Mouse (Mus musculus) heart, embryonic 16.5 days (tissue): ENCODE results near the gene Gm21083. TPM values are rescaled to one million over a fixed set of nuclear protein-coding genes. Genes with fewer than 3 reads are reported as not detected.
"Not testable (repeated sequence)": the region's sequence is repeated elsewhere in the genome, so short reads cannot be mapped to it uniquely, and the experiment has no call there.

ENCODE experiments used
- ATAC-seq: fragments of 200-750 bp; cut with Nextera tagmentation; replicated peaks from 2 replicates; pipeline ENCODE4 v1.8.0; 2017; ENCODE audit warnings: moderate number of reproducible peaks; ENCODE audit not compliant: insufficient read depth, low FRiP score; ENCODE audit errors: extremely low read depth
- H3K27ac ChIP-seq: fragments of 300-500 bp; sonication (generic); 2 replicates; pipeline ENCODE4 v1.5.1; 2014; ENCODE audit warnings: mild to moderate bottlenecking, low read length, control low read depth, moderate library complexity
- H3K27me3 ChIP-seq: fragments of 300-500 bp; sonication (generic); 2 replicates; pipeline ENCODE4 v1.6.1; 2014; ENCODE audit warnings: low read length, mixed read lengths; ENCODE audit not compliant: control insufficient read depth, insufficient read depth
- H3K36me3 ChIP-seq: fragments of 300-500 bp; sonication (generic); 2 replicates; pipeline ENCODE4 v1.6.1; 2014; ENCODE audit not compliant: control insufficient read depth, insufficient read depth
- H3K4me1 ChIP-seq: fragments of 300-500 bp; sonication (generic); 2 replicates; pipeline ENCODE4 v1.6.1; 2014; ENCODE audit warnings: low read length, mixed read lengths; ENCODE audit not compliant: control insufficient read depth, insufficient read depth
- H3K4me2 ChIP-seq: fragments of 300-500 bp; sonication (generic); 2 replicates; pipeline ENCODE4 v1.6.1; 2014; ENCODE audit warnings: low read depth, mild to moderate bottlenecking, control low read depth, low read length
- H3K4me3 ChIP-seq: fragments of 300-500 bp; sonication (generic); 2 replicates; pipeline ENCODE4 v1.5.1; 2014; ENCODE audit warnings: mild to moderate bottlenecking, control low read depth, low read length
- H3K9ac ChIP-seq: fragments of 300-500 bp; sonication (generic); 2 replicates; pipeline ENCODE4 v1.6.1; 2014; ENCODE audit warnings: low read length, control low read depth
- H3K9me3 ChIP-seq: fragments of 300-500 bp; sonication (generic); replicated peaks from 2 replicates; pipeline ENCODE4 v1.6.1; 2016; ENCODE audit warnings: low read length; ENCODE audit not compliant: control insufficient read depth
- WGBS: fragments of 180-500 bp; shearing (Covaris S2); extraction: QIAGEN DNeasy Blood & Tissue Kit; methylation state at CpG from one replicate; pipeline ENCODE4 v1.1.7; 2014; 5-methylcytosine and 5-hydroxymethylcytosine counted together
- polyA plus RNA-seq: library from polyadenylated mRNA; unstranded; fragments of >200 nt; fragmentation: Nextera tagmentation; extraction: Ambion mirVana; gene quantifications from 2 replicates; pipeline ENCODE4 v1.2.1, GENCODE M21; 2015

Gene Gm21083
- polyA plus RNA-seq, result 0.25 TPM in 1 of 2 replicates, not detected in the other

DNA sequence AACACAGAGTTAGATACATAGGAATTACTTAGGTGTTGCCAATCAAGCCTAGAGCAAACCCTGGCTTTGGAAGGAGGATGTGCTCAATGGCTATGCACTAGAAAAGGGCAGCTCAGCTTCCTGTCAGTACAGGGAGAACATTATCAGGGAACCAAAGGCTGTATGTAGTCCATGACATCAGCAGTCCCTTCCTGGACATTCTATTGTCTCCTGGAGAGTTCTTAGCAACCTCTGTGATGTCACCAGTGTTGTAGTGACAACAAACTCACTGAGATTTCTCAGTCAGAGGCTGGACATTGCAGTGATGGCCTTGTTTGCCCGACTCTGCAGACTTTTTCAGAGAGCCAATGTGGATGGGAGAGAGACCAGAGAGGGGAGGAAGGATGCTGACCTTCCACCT lies at the start of gene Gm21083:
TSS of gene Gm21083 (plus strand) at position 301 of the 400 bp plus-strand sequence.
- not testable (repeated sequence) for H3K4me2 ChIP-seq, H3K36me3 ChIP-seq, H3K27me3 ChIP-seq, H3K9ac ChIP-seq, H3K9me3 ChIP-seq, H3K27ac ChIP-seq, ATAC-seq, H3K4me1 ChIP-seq, H3K4me3 ChIP-seq
- WGBS, result no CpG with 5 or more reads among the region's 1 CpGs

DNA sequence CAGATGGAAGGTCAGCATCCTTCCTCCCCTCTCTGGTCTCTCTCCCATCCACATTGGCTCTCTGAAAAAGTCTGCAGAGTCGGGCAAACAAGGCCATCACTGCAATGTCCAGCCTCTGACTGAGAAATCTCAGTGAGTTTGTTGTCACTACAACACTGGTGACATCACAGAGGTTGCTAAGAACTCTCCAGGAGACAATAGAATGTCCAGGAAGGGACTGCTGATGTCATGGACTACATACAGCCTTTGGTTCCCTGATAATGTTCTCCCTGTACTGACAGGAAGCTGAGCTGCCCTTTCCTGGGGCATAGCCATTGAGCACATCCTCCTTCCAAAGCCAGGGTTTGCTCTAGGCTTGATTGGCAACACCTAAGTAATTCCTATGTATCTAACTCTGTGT lies 48.0 kb upstream of the Gm21083 start, which contains the start of gene Gm21190:
TSS of gene Gm21190 (minus strand) at position 101 of the 400 bp plus-strand sequence.
- H3K4me2 ChIP-seq, H3K9me3 ChIP-seq, H3K4me1 ChIP-seq, H3K36me3 ChIP-seq, H3K27me3 ChIP-seq, ATAC-seq, H3K9ac ChIP-seq, H3K27ac ChIP-seq, H3K4me3 ChIP-seq: not testable (repeated sequence)
- no CpG with 5 or more reads among the region's 1 CpGs for WGBS

DNA sequence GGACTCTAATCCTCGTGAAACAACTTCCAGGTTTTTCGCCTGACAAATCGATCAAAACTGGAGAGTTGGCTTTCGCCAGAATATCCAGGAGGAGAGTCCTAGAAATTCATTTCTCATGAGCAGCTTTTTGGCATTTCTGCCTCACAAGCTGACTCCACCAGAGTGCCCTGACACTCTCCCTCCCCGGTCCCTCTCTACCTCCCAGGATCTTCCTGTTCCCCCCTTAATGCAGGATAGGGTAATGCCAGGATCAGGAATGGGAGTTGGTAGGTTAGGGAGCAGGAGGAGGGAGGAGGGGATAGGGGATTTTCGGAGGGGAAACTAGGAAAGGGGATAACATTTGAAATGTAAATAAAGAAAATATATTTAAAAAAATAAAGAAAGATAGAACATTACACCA lies 28.5 kb upstream of the Gm21083 start:
- H3K27ac ChIP-seq, H3K9me3 ChIP-seq, H3K36me3 ChIP-seq, H3K4me3 ChIP-seq, H3K9ac ChIP-seq, H3K4me1 ChIP-seq, H3K4me2 ChIP-seq, ATAC-seq, H3K27me3 ChIP-seq: not testable (repeated sequence)
- WGBS, result 67% methylated on average over 6 of the region's 6 CpGs

DNA sequence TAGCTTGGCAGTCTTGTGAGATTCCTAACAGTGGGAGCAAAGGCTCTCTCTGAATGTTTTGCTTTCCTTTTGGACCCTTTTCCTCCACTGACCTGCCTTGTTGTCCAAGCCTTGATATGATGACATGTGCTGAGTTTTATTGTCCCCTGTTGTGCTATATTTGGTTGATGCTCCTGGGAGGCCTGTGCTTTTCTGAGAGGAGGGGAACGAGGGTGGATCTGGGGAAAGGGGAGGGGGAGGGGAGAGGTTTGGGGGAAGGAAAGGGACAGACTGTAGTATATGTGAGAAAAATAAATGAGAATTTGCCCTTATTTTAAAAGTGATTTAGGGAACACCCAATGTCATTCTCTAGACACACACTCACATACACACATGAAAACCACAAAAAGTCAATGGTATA lies 28.0 kb upstream of the Gm21083 start:
- not testable (repeated sequence) for H3K4me3 ChIP-seq, H3K27ac ChIP-seq, H3K9ac ChIP-seq, H3K4me1 ChIP-seq, H3K27me3 ChIP-seq, ATAC-seq, H3K36me3 ChIP-seq, H3K4me2 ChIP-seq, H3K9me3 ChIP-seq
- WGBS, result 33% methylated on average over 1 of the region's 1 CpGs

DNA sequence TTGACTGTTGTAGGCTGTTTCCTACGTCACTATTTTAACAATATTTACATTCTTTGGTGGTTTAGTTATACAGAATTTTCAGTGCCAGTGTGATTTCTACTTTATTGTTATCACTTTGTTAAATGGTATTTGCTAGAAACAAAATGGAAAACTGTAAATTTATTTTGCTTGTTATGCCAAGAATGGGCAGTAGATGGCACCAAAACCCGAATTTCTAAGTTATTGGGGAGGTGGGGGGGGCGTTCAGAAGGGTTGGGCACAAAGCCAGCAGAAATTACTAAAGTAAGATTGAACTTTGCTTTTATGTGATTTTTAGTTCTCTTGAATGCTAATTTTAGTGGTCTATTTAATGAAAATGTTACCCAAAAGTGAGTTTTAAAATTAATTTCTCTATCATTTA lies 27.5 kb upstream of the Gm21083 start:
- 11% methylated on average over 3 of the region's 3 CpGs for WGBS

DNA sequence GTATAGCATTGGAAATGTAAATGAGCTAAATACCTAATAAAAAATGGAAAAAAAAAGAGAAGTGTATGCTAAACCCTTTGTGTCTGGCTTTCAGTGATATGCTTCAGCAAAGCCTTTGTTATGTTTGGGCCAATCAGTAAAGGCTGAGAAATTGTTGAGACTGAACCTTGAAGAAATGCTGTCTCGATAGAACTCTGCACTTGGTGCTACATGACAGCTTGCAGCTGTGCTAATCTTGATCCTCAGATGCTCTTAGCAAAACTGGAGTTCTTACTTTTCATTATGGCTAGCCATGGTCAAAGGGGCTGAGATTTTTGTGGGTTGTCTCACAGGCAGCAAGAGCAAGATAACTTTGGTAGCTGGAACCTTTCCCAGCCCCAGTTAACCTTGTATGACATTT lies 18.5 kb upstream of the Gm21083 start:
- not testable (repeated sequence) for H3K4me2 ChIP-seq, H3K27ac ChIP-seq, H3K9ac ChIP-seq, H3K36me3 ChIP-seq, H3K9me3 ChIP-seq, H3K4me3 ChIP-seq, H3K27me3 ChIP-seq, ATAC-seq, H3K4me1 ChIP-seq
- WGBS, result 48% methylated on average over 1 of the region's 1 CpGs

More for the DNA sequence above, 27.5 kb upstream of the Gm21083 start:
- not testable (repeated sequence) for H3K4me2 ChIP-seq, H3K4me3 ChIP-seq, H3K4me1 ChIP-seq, H3K9me3 ChIP-seq, H3K27me3 ChIP-seq, ATAC-seq, H3K27ac ChIP-seq, H3K9ac ChIP-seq, H3K36me3 ChIP-seq

DNA sequence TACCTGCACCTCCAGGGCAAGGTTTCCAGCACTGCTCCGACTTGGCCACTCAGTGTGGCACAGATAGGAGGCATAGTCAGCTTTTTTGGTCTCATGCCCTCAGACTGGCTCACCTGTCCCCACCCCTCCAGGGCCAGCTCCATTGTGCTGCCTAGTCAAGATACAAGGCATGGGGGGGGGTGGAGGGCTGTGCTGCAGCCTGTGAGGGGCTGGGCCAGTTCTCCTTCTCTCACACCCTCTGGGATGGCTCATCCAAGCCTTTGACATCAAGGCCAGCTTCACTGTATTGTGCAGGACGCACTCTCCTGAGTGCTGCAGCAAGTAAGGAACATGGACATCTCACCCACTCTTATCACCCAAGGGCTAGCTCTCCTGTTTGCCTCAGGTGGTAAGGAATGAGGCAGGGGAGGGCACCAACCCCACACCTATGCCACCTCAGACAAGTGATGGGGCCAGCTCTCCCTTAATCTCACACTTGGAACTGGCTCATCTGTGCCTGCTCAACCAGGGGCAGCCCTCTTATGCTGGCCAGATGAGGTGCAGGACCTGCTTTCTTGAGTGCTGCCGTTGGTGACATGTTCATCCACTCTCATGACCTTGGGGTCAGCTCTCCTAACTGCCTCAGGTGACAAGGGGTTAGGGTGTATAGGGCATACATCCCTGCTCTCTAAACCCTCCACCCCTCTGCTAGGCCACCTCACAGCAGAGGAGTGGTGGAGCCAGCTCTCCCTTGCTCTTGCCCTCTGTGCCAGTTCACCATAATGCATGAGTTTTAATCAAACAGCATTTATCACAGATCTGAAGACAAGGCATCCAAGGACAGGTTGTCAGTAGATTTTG lies 15.5 kb upstream of the Gm21083 start:
- not testable (repeated sequence) for H3K4me2 ChIP-seq, H3K27me3 ChIP-seq, H3K36me3 ChIP-seq, H3K27ac ChIP-seq, H3K4me1 ChIP-seq, H3K4me3 ChIP-seq, H3K9ac ChIP-seq, H3K9me3 ChIP-seq
- ATAC-seq, result 0 out of 2 replicates have a peak, but pooled peaks have one; percentile 23
- 73% methylated on average over 3 of the region's 3 CpGs for WGBS

DNA sequence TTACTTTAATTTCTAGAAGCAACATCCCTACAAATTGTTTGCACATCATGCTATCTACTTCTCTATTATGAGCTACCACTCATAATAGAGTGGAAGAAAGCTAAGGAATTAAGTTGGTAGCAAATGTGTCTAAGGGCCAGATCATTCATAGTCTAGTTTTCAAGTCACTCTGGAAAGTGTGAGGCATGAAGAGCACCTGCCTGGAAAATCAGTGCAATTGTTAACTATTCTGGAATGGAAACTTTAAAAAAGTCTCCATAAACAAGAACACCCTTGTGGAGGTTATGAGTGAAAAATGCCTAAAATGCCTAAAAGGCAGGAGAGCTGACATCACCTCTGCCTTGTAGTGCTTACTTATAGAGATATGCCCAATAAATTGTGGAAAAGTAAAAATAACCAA lies 3.4 kb upstream of the Gm21083 start:
- H3K27me3 ChIP-seq, H3K4me2 ChIP-seq, ATAC-seq, H3K4me1 ChIP-seq, H3K36me3 ChIP-seq, H3K4me3 ChIP-seq, H3K9me3 ChIP-seq, H3K27ac ChIP-seq, H3K9ac ChIP-seq: not testable (repeated sequence)

DNA sequence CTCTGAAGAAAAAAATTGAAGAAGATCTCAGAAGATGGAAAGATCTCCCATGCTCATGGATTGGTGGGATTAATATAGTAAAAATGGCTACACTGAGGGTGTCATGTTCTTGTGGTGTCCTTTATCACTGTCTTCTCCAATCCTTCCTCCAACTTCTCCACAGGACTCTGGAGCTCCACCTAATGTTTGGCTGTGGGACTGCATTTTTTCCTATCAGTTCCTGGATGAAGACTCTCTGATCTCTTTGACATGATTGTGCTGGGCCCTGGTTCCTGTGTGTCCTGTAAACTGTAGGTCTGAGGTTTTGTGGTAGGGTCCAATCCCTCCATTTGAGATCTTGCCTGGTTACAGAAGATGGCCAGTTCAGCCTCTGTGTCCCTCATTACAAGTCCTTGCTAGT lies 9.2 kb downstream of the Gm21083 start:
- not testable (repeated sequence) for H3K27me3 ChIP-seq, H3K4me2 ChIP-seq, H3K9me3 ChIP-seq, H3K4me1 ChIP-seq, H3K27ac ChIP-seq, H3K36me3 ChIP-seq, ATAC-seq, H3K9ac ChIP-seq, H3K4me3 ChIP-seq
